Mouse (Mus musculus) C2C12 (cell line): ENCODE results near the gene Slc26a8.

Source experiments
- CTCF ChIP-seq: IDR thresholded peaks from one replicate; pipeline ENCODE4 v1.5.1; 2011; ENCODE audit not compliant: control insufficient read depth, insufficient read depth, insufficient read length
- MAX ChIP-seq: IDR thresholded peaks from one replicate; pipeline ENCODE4 v1.6.1; 2011; ENCODE audit warnings: mild to moderate bottlenecking, control low read depth
- MYOG ChIP-seq: IDR thresholded peaks from one replicate; pipeline ENCODE4 v1.6.1; 2011; ENCODE audit not compliant: control insufficient read depth, insufficient read length; ENCODE audit errors: extremely low read depth

DNA sequence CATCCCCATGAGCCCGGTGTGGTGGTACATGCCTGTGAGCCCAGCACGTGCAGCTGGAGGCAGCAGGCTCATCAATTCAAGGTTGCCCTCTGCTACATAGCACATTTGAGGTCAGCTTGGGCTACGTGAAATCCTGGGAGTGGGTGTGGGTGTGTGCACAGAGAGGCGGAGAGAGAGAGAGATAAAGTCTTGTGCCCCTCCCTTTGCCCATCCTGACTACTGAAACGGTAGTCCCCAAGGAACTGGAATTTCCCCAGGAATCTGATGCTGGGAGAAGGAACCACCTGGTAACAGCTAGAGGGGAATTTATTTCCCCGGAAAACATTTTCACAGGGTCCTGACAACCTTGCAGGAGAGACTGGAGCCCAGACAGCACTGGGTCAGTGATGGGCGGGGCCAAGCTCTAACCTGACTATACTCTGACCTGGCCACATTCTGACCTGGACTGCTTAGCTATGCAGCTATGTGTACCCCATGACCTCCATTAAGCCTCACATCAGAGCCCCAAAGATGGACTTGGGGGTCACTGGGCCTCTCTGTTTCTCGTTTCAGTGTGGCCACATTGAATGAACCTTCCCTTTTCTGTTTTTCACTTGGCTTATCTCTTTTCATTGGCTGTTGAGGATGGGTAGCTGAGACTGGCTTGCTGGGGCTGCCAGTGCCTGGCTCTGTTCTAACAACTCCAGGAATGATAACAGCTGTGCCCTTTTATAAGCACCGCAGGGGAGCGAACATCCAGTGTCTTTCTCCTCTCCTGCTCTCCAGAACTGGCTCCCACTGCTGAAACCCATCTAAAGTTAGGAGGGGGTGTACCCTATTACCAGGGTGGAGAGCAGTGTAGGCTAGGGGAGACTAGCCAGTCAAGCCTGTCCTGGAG lies 61.5 kb downstream of the Slc26a8 start:
- TF ChIP-seq CTCF (no peak), MYOG (no peak), MAX (no peak)
